Mouse (Mus musculus): Measurements from ENCODE around the gene Fam118b.
A peak's percentile ranks its signal among the peaks of the same experiment; 100 is the strongest.

Fam118b gene

DNA sequence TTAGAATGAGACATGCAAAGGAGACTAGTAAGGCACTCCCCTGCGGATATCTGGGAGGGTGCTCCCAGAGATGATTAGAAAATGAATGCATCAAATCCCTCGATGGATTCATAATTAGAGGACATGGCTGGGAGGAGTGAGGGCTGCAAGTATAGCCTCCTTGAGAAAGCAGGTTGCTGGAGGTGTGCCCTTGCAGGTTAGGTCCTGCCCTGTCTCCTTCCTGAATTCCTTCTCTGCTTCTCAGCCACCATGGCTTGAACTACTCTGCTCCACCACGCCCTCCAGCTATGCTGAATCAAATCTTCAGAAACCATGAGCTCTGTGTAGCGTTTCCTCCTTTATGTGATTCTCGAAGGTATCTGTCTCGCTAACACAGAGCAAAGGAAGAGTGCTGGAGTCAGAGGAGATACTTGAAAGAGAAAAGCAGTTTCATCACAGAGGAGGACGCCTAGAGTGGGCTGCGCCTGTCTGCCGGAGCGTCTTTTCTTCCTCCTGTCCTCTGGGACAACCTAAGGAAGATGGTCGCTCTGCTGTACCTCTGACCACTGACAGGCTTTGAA, 74.5 kb downstream of the Fam118b start:
- no peak for DNase-seq

DNA sequence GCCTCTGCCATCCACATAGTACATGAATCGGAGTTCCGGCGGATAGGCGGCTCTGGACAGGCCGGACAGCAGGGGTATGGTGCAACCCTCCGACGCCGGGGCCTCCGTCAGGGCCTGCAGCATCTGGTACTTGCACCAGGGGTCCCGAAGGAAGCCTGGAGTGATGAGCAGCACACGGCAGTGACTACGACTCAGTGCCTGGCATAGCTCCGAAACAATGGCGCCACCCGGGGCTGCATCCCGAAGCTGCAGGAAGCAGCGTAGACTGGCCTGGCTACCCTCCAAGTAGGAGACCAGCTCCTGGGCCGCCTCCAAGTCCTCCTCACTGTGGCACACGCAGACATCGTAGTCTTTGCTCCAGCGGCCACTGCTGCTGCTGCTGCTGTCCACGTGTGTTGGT, 78.9 kb downstream of the Fam118b start:
- DNase-seq = peak; percentile 62

GRCm38 (mm10) chr9:35187351-35187903, 80.2 kb downstream of the Fam118b start:
- no peak for DNase-seq

DNA sequence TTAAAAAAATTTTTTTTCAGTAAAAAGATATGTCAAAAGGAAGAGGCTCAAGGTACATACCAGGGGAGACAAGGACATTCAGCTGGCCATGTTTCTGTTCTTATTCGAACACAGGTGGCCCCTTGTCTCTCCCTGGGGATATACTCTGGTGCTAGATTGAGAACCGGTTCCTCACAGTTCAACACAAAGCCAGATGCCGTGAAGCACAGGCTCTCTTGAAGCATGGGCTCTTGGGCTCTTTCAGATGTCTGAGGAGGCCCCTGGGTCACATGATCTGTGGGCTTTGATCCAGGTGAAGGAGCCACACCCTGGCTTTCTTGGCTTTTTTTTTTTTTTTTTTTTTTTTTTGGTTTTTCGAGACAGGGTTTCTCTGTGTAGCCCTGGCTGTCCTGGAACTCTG, 81.2 kb downstream of the Fam118b start:
- DNase-seq = no peak

- no peak for DNase-seq
Observed at GRCm38 (mm10) chr9:35183359-35183758, 84.2 kb downstream of the Fam118b start.

- DNase-seq = no peak
Observed at GRCm38 (mm10) chr9:35182832-35183231, 84.8 kb downstream of the Fam118b start.

DNA sequence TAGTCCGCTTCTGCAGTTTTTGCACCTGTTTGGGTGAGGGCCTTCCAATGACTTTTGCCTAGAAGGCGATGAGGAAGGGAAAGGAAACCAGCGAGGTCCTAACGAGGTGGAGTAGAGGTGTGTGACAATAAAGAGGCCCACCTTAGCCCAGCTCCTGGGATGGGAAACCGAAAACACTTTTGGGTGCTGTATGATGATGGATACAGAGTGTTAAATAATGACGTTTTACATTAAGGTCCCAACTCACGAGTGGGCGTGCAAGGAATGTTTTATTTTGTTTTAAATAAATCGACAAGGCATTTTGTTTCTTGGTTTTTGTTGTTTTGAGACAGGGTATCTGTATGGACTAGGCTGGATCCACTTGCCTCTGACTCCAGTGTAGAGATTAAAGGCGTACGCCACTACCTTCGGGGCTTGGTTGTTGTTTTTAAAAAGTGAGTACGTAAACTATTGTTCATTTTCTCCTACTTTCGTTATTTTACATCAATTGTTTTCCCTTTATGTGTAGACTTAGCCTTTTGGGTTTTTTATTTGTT, 91.4 kb downstream of the Fam118b start:
- DNase-seq = no peak

- peak; percentile 96 for DNase-seq
Observed at GRCm38 (mm10) chr9:35175251-35176123, 92.1 kb downstream of the Fam118b start, which contains the start of gene Dcps. TSS of gene Dcps (minus strand) at chr9:35176061.

DNA sequence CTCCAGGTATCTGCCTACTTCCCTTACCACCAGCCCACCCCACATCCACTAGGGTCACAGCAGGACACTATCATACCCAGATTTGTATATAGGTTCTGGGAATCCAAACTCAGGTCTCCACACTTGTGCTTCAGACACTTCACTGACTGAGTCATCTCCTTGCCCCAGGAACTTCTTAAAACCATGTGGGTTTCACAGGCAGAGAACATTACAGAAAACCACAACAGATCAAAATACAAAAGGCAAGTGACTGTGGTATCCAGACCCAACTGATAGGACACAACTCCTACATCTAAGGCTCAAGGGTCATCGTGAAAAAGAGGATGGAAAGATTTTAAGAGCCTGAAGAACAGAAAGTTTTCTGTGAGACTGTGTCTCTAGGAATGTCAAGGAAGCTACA, 94.3 kb downstream of the Fam118b start:
- DNase-seq = no peak

DNA sequence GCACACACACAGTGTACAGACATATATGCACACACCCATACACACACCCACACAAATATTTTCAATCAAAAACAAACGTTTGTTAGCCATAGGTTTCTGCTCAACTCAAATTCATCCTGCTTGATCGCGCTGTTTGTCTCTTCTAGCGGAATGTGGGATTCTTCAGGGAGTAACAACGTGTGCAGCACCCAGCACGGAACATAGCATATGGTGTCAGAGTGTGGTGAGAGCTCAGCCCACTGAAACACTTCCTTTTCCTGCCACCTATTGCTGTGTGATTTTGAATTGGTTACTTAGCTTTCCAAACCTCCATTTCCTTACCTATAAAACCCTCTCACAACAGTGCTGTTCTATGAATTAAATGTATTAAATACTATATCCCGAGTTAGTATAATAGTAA, 97.5 kb downstream of the Fam118b start:
- no peak for DNase-seq
